Mouse (Mus musculus) liver, adult 2 months (tissue): ENCODE data around the gene Polr2i.

ENCODE experiments used
- CTCF ChIP-seq: fragments of 200-500 bp; IDR thresholded peaks from 2 replicates; pipeline ENCODE4 v1.5.1; 2011; ENCODE audit warnings: low read depth, low read length, control low read depth
- POLR2A ChIP-seq: fragments of 200-500 bp; IDR thresholded peaks from 2 replicates; pipeline ENCODE4 v1.6.1; 2011; ENCODE audit warnings: low read length, control low read depth; ENCODE audit not compliant: insufficient read depth; ENCODE audit errors: extremely low read depth

DNA sequence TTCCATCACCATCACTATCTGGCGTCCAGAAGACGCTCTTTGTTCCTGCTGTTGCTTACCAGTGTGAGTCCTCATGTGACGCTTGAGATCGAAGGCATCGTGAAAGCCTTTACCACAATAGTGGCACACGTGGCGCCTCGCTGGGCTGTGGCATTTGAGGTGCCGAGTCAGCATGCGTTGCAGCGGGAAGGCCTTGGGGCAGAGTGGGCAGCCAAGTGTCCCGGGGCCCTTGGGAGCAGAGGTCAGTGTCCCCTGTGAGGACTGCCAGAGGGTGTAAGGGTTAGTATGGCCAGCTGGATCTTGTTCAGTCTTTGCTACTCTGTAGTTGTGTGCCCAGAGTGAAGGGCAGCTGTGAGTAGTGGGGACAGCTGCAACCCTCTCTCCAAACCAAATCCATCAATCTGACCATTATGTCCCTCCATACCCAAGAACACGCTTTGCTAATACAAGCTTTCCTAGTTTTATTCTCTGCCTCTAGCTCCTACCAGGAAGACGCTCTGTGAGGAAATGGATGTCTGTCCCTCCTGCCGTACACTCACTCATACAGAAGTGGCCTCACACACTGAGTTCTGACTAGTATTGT is 2.6 kb downstream of the Polr2i start:
- TF ChIP-seq POLR2A (no peak), CTCF (no peak)
